In the genomic region with DNA sequence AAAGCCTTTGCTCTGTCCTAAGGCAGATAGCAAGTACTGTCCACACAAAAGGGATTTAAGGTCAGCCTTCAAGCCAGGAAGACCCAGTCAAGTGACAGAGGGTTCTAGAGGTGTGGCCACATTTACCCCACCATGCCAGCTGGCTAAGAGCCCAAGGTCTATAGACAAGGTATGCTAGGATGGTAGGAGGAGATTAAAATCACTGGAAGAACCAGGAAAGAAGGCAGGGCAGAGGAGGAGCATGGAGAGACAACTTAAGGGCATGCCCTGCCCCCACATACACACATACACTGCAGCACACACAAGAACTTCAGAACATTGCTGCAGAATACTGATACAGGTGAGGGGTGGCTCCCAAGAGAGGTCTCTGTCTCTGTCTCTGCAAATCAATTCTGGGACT, we compare ENCODE assay signal across 18 mouse cellular contexts. TPM values are rescaled to one million over a fixed set of nuclear protein-coding genes. Genes with fewer than 3 reads are reported as not detected.
DNase-seq lines count a peak whose midpoint lies in the region; ATAC-seq and TF ChIP-seq lines count a peak whose summit lies in the region.
"Had no signal": no experiment of that assay in that cellular context is flagged by ENCODE, and none has a peak within 500 bp of the region (broad histone marks: within the 10 kb centered on the region; RNA-seq: fewer than 3 reads in every experiment).

Gene Cyp2f2, plus strand, starts transcription at position 234 of the 400 bp plus-strand sequence.

- H3K36me3 ChIP-seq in liver, adult 2 months (ENCODE audit: control insufficient read depth, insufficient read depth, low read length), result no peaks in the 10 kb centered on the region
- no peaks in the 10 kb centered on the region for H3K36me3 ChIP-seq in liver, embryonic 12.5 days
- H3K36me3 ChIP-seq in midbrain, embryonic 16.5 days (ENCODE audit: control insufficient read depth, insufficient read depth, low read length), result no peaks in the 10 kb centered on the region
- H3K36me3 ChIP-seq: heart, embryonic 10.5 days had no signal

- peaks cover 13% of the 10 kb centered on the region for H3K4me1 ChIP-seq in liver, adult 2 months (ENCODE audit: control insufficient read depth, insufficient read depth, low read length)
- H3K4me1 ChIP-seq in liver, embryonic 12.5 days, result no peaks in the 10 kb centered on the region
- H3K4me1 ChIP-seq in midbrain, embryonic 16.5 days (ENCODE audit: control insufficient read depth, insufficient read depth, low read length), result no peaks in the 10 kb centered on the region
- H3K4me1 ChIP-seq: heart, embryonic 10.5 days had no signal

- ATAC-seq in liver, embryonic 12.5 days, result no peak
- ATAC-seq in midbrain, embryonic 16.5 days, result no peak

- peak; percentile 95 for DNase-seq in liver, adult 2 months (ENCODE audit: extremely low read depth, low read depth, low spot score)
- peak; percentile 72 for DNase-seq in adrenal gland, adult 8-10 months
- peak; percentile 91 for DNase-seq in fat pad, adult 2 months (ENCODE audit: extremely low read depth, low read depth, low spot score)
- DNase-seq in lung, postnatal 4 days, result peak; percentile 27 to 29
- DNase-seq in right cerebral cortex, adult 18-20 months, result no peak
- DNase-seq in retina, embryonic 14.5 days (ENCODE audit: low spot score), result no peak
- DNase-seq: B cell, adult 2 months; cerebellum, adult 11-12 months; heart, postnatal 36 days; kidney, adult 9 months; right cerebral cortex, postnatal 14 days had no signal

- H3K27ac ChIP-seq in liver, adult 2 months (replicated peaks; ENCODE audit: insufficient read depth, low read depth, low read length), result peak within 1 kb of the TSS; percentile 76
- H3K27ac ChIP-seq in liver, embryonic 12.5 days, result no peak within 1 kb of the TSS
- H3K27ac ChIP-seq in midbrain, embryonic 16.5 days (ENCODE audit: low read length), result no peak within 1 kb of the TSS
- H3K27ac ChIP-seq: heart, embryonic 10.5 days; layer of hippocampus, adult 2 months; liver, embryonic 14.5 days had no signal

- no peak for TF ChIP-seq CTCF in liver, adult 2 months (IDR thresholded peaks at IDR 0.05; ENCODE audit: low read depth, low read length)

- H3K27me3 ChIP-seq in liver, adult 2 months (ENCODE audit: control insufficient read depth, insufficient read depth, low read length), result no peaks in the 10 kb centered on the region
- no peaks in the 10 kb centered on the region for H3K27me3 ChIP-seq in liver, embryonic 12.5 days (replicated peaks)
- no peaks in the 10 kb centered on the region for H3K27me3 ChIP-seq in midbrain, embryonic 16.5 days (ENCODE audit: control insufficient read depth, insufficient read depth, low read depth, low read length)

- no peaks in the 10 kb centered on the region for H3K79me2 ChIP-seq in liver, adult 2 months (ENCODE audit: control insufficient read depth, insufficient read depth, low read length)

- peak within 1 kb of the TSS; percentile 58 for H3K4me3 ChIP-seq in liver, adult 2 months (ENCODE audit: insufficient read depth, low read depth, low read length)
- no peak within 1 kb of the TSS for H3K4me3 ChIP-seq in liver, embryonic 12.5 days
- H3K4me3 ChIP-seq in midbrain, embryonic 16.5 days (ENCODE audit: low read depth, low read length), result no peak within 1 kb of the TSS
- H3K4me3 ChIP-seq: erythroblast, embryonic 14.5 days; heart, embryonic 10.5 days; layer of hippocampus, adult 2 months; myocyte had no signal

- peak within 1 kb of the TSS; percentile 62 for H3K9ac ChIP-seq in liver, adult 2 months (ENCODE audit: low read depth, low read length)
- no peak within 1 kb of the TSS for H3K9ac ChIP-seq in liver, embryonic 12.5 days
- no peak within 1 kb of the TSS for H3K9ac ChIP-seq in midbrain, embryonic 16.5 days (ENCODE audit: low read depth, low read length)
- H3K9ac ChIP-seq: liver, embryonic 14.5 days had no signal

- peak; percentile 49; the same call in 1 of the 2 replicates for TF ChIP-seq POLR2A in liver, adult 2 months (IDR thresholded peaks at IDR 0.05; ENCODE audit: extremely low read depth, insufficient read depth, low read length)

- H3K9me3 ChIP-seq in liver, embryonic 12.5 days (replicated peaks), result no peaks in the 10 kb centered on the region
- H3K9me3 ChIP-seq in midbrain, embryonic 16.5 days (replicated peaks; ENCODE audit: control insufficient read depth, low read length, poor library complexity, severe bottlenecking), result no peaks in the 10 kb centered on the region
- H3K9me3 ChIP-seq: heart, embryonic 10.5 days had no signal

- no peak within 1 kb of the TSS for H3K4me2 ChIP-seq in liver, embryonic 12.5 days
- H3K4me2 ChIP-seq in midbrain, embryonic 16.5 days (ENCODE audit: low read length), result no peak within 1 kb of the TSS

RNA-seq across cellular contexts. Expression of gene Cyp2f2, which starts in this region (rescaled TPM):
- total RNA-seq in liver, adult 2 months (2014; rRNA removed), result 643 and 658 TPM in 2 replicates
- polyA plus RNA-seq in liver, adult 2 months (2012; rRNA removed), result 1,932 and 2,426 TPM in 2 replicates
- polyA plus RNA-seq in liver, embryonic 12.5 days (2016; fragmentation: Nextera tagmentation; extraction: Ambion mirVana), result not detected in 2 replicates
- total RNA-seq in adrenal gland, adult 8-10 months (2022), result 100 to 1,000 TPM in 2 of 4 experiments, 1 to 10 TPM in 2; 4.1 to 631 (median 184) TPM
- polyA plus RNA-seq in midbrain, embryonic 16.5 days (2015; fragmentation: Nextera tagmentation; extraction: Ambion mirVana), result 0.15 TPM in 1 of 2 replicates, not detected in the other
- polyA plus RNA-seq: erythroblast, embryonic 14.5 days; heart, embryonic 10.5 days had no signal

Comparison
In these comparisons a context has a peak if more than half of its experiments do, and no peak if none do; other contexts are left out.
1. RNA of gene Cyp2f2 (polyA plus RNA-seq): 1,932 to 2,426 TPM in liver, adult 2 months; 0.15 TPM in midbrain, embryonic 16.5 days and not detected in liver, embryonic 12.5 days; every median in the first group is over 1,000 times any median in the second.
2. DNase-seq: peak in liver, adult 2 months (single experiment), adrenal gland, adult 8-10 months (single experiment), fat pad, adult 2 months (single experiment) and lung, postnatal 4 days (2 of 2); none in right cerebral cortex, adult 18-20 months (single experiment) and retina, embryonic 14.5 days (single experiment).